Mouse (Mus musculus): ENCODE measurements around the gene Umad1.

The Umad1 gene

GRCm38 (mm10) chr6:8485414-8486175, 226.5 kb downstream of the Umad1 start:
- no peak for DNase-seq

GRCm38 (mm10) chr6:8486391-8487043, 227.4 kb downstream of the Umad1 start:
- DNase-seq: no peak

GRCm38 (mm10) chr6:8487044-8487853, 228.2 kb downstream of the Umad1 start:
- no peak for DNase-seq

GRCm38 (mm10) chr6:8488249-8488648, 229.2 kb downstream of the Umad1 start:
- no peak for DNase-seq

DNA sequence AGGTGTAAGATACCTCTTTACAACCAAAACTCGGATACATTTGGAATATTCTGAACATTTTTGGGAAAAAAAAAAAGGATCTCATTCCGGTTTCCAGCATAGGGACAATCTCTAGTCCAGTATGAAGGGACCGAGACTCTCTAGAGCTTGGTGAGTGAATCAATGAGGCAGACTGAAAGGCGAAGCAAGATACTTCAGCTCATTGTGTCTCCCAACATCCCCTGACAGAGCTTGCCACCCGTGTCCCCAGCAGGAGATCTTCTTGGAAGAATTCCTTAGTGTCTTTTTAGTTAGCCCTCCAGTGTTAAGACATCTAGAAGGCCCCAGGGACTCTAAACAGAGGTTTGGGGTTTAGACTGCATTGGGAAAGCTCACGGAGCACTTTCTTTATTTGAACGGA, 230.2 kb downstream of the Umad1 start:
- DNase-seq: no peak

- DNase-seq: no peak
Observed at GRCm38 (mm10) chr6:8489938-8490585, 231.0 kb downstream of the Umad1 start.

DNA sequence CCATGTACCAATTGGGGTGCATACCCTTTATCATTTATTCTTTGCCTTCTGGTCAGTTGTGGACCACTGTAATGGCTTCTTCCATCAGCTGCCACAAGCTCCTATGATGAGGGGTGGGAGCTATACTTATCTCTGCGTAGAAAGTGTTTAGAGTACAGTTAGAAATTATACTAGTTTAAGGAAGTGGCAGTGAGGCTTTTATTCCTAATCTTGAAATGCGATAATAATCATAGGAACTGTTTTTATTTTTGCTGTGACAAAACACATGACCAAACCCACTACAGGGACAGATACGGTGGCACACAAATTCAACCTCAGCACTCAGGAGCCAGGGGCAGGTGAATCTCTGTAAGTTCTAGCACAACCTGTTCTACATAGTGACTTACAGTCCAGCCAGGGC, 233.2 kb downstream of the Umad1 start:
- DNase-seq: no peak

GRCm38 (mm10) chr6:8495109-8495826, 236.2 kb downstream of the Umad1 start:
- DNase-seq: no peak

- no peak for DNase-seq
Observed at GRCm38 (mm10) chr6:8495827-8496222, 236.7 kb downstream of the Umad1 start.

DNA sequence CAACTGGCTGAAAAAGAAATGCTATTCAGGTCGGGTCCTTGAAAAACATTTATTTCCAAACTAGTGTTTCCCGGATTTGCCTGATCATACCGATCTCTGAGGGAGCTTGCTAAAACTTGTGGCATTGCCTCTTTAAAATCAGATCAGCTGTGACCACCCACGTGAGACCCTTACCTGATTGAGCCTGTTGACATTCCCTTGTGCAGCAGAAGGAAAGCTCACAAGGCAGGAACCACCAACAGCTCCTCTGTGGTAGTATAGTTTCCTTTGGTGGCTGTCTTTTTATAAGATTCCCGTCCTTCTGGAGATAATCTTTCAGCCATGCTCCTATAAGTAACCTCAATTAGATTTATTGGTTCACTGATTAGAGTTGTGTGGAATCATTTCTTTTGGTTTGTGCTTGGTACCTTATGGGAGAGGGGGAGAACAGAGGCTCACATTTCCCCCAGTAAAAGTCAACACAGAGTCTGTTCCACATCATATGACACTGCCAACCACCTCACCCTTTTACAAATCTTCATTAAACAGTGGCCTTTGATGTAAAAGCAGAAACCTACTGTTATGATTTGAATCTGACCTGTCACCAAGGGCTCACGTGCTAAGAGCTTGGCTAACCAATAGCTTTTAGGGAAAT, 238.3 kb downstream of the Umad1 start:
- DNase-seq: no peak

- no peak for DNase-seq
Observed at GRCm38 (mm10) chr6:8497868-8498257, 238.8 kb downstream of the Umad1 start.

DNA sequence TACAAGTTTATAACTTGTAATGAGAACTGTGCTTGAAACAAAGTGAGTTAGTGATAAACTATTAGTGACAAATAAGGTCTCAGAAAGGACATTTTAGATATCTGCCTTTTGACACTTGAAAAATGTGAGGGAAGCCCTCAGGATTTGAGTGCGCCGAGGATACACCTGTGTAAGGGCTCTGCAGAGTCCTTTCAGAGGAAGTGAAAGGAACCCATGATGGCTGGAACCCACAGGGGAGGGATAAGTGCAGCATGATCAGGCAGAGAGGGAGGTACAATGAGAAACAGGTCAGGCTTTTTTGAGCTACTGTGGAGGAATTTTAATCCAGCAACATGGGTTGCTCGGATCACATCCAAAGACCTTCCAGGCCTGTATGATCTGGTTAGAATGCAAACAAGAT, 239.9 kb downstream of the Umad1 start:
- no peak for DNase-seq

GRCm38 (mm10) chr6:8503953-8504352, 244.9 kb downstream of the Umad1 start:
- DNase-seq: no peak

GRCm38 (mm10) chr6:8504521-8505228, 245.6 kb downstream of the Umad1 start:
- DNase-seq: no peak

DNA sequence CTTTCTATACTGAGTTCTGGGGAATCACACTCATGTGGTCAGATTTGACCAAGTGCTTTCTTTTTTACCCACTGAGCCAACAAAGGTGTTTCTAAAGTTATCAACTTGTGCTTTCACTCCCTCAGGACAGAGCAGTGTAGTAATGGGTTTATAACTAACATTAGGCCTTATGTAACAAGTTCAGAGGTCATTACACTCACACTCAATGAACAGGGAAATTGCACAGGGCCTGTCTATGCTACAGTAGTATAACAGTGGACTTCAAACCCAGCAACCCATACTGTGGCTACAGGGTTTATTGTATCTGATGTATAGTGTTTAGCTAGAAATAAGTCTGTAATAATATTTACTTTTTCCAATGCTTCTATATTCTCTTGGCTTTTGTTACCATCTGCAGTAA, 247.5 kb downstream of the Umad1 start:
- no peak for DNase-seq

All from cerebellum, adult 18-20 months (tissue).